Mouse (Mus musculus) gastrocnemius, adult 8-10 months (tissue): ENCODE data around the gene Hist1h2ba. TPM values are rescaled to one million over a fixed set of nuclear protein-coding genes. Genes with fewer than 3 reads are reported as not detected.

Source experiments
- DNase-seq, 2 experiments: peaks; one replicate each; pipeline ENCODE4 v3.0.0; 2022; ENCODE audit warnings: low spot score in 2 of 2
- microRNA-seq: library from miRNA; unstranded; fragments of <30 nt; microRNA quantifications from one replicate; pipeline ENCODE4 v1.2.0, GENCODE M21; 2022
- total RNA-seq, 4 experiments: library from RNA; stranded (reverse); gene quantifications; 2 replicates each; pipeline ENCODE4 v1.2.4; 2022

Hist1h2ba gene
- total RNA-seq, 4 experiments from 2014 or later, result not detected

DNA sequence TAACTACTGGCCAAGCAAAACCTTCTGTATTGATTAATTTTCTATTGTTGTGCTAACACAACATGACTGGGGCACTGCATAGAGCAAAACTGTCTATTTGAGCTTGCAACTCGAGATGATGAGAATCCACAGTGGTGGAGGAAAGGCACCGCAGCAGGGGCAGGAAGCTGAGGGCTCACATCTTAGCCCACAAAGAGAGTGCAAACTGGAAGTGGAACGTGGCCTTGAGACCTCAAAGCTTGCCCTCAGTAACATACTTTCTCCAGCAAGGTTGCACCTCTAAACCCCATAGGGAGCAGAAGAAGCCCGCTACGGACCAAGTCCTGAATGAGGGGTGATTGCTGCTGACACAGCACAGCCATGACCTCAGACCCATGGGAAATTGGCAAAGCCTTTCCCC is 23.8 kb downstream of the Hist1h2ba start:
- DNase-seq, result no peak

GRCm38 (mm10) chr13:23906906-23907305 is 27.1 kb downstream of the Hist1h2ba start:
- no peak for DNase-seq

DNA sequence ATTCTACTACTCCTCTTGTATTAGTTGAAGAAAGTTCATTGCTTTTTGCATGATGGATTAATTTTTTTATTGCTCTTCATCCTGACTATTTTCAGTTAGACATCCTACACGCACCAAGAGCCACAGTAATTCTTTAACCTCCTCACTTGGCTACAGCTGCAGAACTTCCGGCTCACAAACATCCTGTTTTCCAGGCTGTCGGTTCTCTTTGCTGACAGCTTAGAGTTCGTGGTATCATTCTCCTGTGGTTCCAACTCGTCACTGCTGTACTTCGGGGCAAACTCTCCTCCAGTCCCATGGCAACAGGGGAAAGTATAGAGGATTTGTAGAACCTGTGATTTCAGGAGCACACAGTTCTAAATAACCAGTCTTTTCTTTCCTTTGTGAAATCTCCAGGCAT is 35.7 kb downstream of the Hist1h2ba start:
- no peak for DNase-seq

GRCm38 (mm10) chr13:23893269-23893593 is 40.7 kb downstream of the Hist1h2ba start:
- DNase-seq, result no peak

DNA sequence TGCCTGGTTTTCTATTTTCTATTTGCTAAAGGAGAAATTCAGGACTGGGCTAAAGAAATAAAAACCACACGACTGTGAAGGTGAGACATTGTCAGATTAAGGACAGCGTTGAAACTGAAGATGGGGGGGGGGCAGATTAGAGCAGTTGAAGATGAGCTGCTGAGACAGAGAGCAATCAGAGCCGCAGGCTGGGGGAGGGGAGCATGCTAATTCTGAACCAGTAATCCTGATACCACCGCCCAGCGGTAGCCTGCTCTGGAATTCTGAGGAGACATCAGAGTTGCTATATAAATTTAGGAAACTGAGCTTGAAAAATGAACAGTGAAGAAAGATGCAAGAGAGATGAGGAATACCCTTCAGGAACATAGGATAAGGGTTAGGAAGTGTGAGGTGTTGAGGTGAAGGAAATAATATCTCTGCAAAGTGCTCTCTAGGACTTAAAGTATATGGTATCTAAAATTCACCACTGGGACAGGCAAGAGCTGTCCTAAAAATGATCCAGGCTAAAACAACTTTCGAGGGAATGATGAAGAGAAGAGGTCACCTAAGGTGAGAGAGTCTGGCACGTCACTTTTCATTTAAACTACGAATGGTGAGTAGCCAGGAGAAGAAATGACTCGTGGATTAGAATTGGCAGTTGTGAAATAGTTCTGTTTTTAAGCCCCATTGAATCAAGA is 41.2 kb downstream of the Hist1h2ba start:
- DNase-seq, result no peak

- no peak for DNase-seq
Observed at GRCm38 (mm10) chr13:23889011-23889605, 44.8 kb downstream of the Hist1h2ba start.

- no peak for DNase-seq
Observed at GRCm38 (mm10) chr13:23887026-23887725, 46.8 kb downstream of the Hist1h2ba start.

GRCm38 (mm10) chr13:23885540-23885939 is 48.4 kb downstream of the Hist1h2ba start:
- no peak for DNase-seq

Small RNA genes lying within 50 kb of the gene (microRNA-seq; reads per million reads assigned to microRNA genes)
- gene Gm44344, result not detected

Other genes starting within 250 kb of the Hist1h2ba start
- gene Hist1h2bc, start 250.0 kb downstream of the Hist1h2ba start, total RNA-seq, result 10 to 100 TPM; 59.5 to 67.1 (median 62.0) TPM
- not detected for gene Hist1h1t, start 238.3 kb downstream of the Hist1h2ba start, total RNA-seq
- 10 to 100 TPM; 66.4 to 87.5 (median 79.3) TPM for gene Hist1h4c, start 235.7 kb downstream of the Hist1h2ba start, total RNA-seq
- 10 to 100 TPM; 23.6 to 29.2 (median 27.1) TPM for gene Hfe, start 223.3 kb downstream of the Hist1h2ba start, total RNA-seq
- 100 to 1,000 TPM; 196 to 246 (median 227) TPM for gene Hist1h1c, start 195.3 kb downstream of the Hist1h2ba start, total RNA-seq
- gene Hist1h3c, start 188.6 kb downstream of the Hist1h2ba start, total RNA-seq, result not detected
- gene Hist1h2bb, start 187.4 kb downstream of the Hist1h2ba start, total RNA-seq, result 1 to 10 TPM; 1.1 to 1.6 (median 1.4) TPM
- gene Hist1h2ab, start 183.0 kb downstream of the Hist1h2ba start, total RNA-seq, result 1 to 10 TPM in 2 of 4 experiments, under 1 TPM in 1, not detected in 1; 0.97 to 4.9 (median 3.5) TPM
- 1 to 10 TPM in 2 of 4 experiments, not detected in 2; 2.7 to 2.8 TPM for gene Hist1h3b, start 181.9 kb downstream of the Hist1h2ba start, total RNA-seq
- 1 to 10 TPM in 2 of 4 experiments, under 1 TPM in 1, not detected in 1; 0.82 to 2.9 (median 1.8) TPM for gene Hist1h4b, start 177.1 kb downstream of the Hist1h2ba start, total RNA-seq
- gene Hist1h4a, start 172.9 kb downstream of the Hist1h2ba start, total RNA-seq, result 1 to 10 TPM in 3 of 4 experiments, under 1 TPM in 1; 0.82 to 3.3 (median 1.8) TPM
- gene Hist1h3a, start 171.8 kb downstream of the Hist1h2ba start, total RNA-seq, result 1 to 10 TPM; 3.7 to 6.9 (median 4.3) TPM
- 1 to 10 TPM in 1 of 4 experiments, under 1 TPM in 3; 0.46 to 1.1 (median 0.78) TPM for gene Hist1h1a, start 170.5 kb downstream of the Hist1h2ba start, total RNA-seq
- gene Trim38, start 164.2 kb downstream of the Hist1h2ba start, total RNA-seq, result not detected
- gene Slc17a2, start 127.2 kb downstream of the Hist1h2ba start, total RNA-seq, result not detected
- gene Slc17a3, start 94.7 kb downstream of the Hist1h2ba start, total RNA-seq, result not detected
- gene Slc17a1, start 66.4 kb downstream of the Hist1h2ba start, total RNA-seq, result not detected
- gene Slc17a4, start 19.1 kb downstream of the Hist1h2ba start, total RNA-seq, result not detected
- not detected for gene Hist1h2aa, start 306 bp upstream of the Hist1h2ba start, total RNA-seq
- gene Scgn, start 57.1 kb upstream of the Hist1h2ba start, total RNA-seq, result not detected